Mouse (Mus musculus) embryonic fibroblast, embryonic 13.5 days (primary cell): ENCODE results near the gene Med20.
"Not testable (repeated sequence)": the region's sequence is repeated elsewhere in the genome, so short reads cannot be mapped to it uniquely, and the experiment has no call there.

Source experiments
- CTCF ChIP-seq: IDR thresholded peaks from 2 replicates; pipeline ENCODE4 v1.5.1; 2011; ENCODE audit warnings: mild to moderate bottlenecking, control low read depth, low read length, moderate library complexity, borderline replicate concordance; ENCODE audit not compliant: insufficient read depth
- POLR2A ChIP-seq: IDR thresholded peaks from 2 replicates; pipeline ENCODE4 v1.6.1; 2011; ENCODE audit warnings: low read depth, mild to moderate bottlenecking, control low read depth, low read length, moderate library complexity

DNA sequence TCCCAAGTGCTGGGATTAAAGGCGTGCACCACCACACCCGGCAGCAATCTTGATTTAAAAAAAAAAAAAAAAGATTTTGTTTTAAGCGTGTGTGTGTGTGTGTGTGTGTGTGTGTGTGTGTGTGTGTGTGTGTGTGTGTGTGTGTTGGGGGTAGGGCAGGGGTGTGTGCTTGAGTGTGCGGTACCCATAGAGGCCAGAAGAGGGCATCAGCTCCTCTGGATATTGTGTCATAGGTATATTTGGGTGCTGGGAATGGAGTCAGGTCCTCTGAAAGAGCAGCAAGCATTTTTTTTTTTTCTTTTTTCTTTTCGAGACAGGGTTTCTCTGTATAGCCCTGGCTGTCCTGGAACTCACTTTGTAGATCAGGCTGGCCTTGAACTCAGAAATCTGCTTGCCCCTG is 13.2 kb downstream of the Med20 start:
- TF ChIP-seq CTCF, POLR2A: not testable (repeated sequence)
